Mouse (Mus musculus) embryonic fibroblast, embryonic 13.5 days (primary cell): ENCODE measurements around the gene Stard13. TPM values are rescaled to one million over a fixed set of nuclear protein-coding genes. Genes with fewer than 3 reads are reported as not detected.

Experiments used
- H3K27ac ChIP-seq: 2 replicates; pipeline ENCODE4 v1.5.1; 2012; ENCODE audit warnings: low read length, control low read depth, inconsistent platforms; ENCODE audit not compliant: insufficient read depth
- H3K4me1 ChIP-seq: 2 replicates; pipeline ENCODE4 v1.6.1; 2011; ENCODE audit warnings: low read length; ENCODE audit not compliant: control insufficient read depth, insufficient read depth
- H3K4me3 ChIP-seq: 2 replicates; pipeline ENCODE4 v1.5.1; 2011; ENCODE audit warnings: mild to moderate bottlenecking, control low read depth, low read length; ENCODE audit not compliant: insufficient read depth
- CTCF ChIP-seq: IDR thresholded peaks from 2 replicates; pipeline ENCODE4 v1.5.1; 2011; ENCODE audit warnings: mild to moderate bottlenecking, control low read depth, low read length, moderate library complexity, borderline replicate concordance; ENCODE audit not compliant: insufficient read depth
- POLR2A ChIP-seq: IDR thresholded peaks from 2 replicates; pipeline ENCODE4 v1.6.1; 2011; ENCODE audit warnings: low read depth, mild to moderate bottlenecking, control low read depth, low read length, moderate library complexity
- polyA plus RNA-seq: library from polyadenylated mRNA; stranded (reverse); fragments of >200 nt; gene quantifications from 2 replicates; pipeline ENCODE4 v1.2.4, GENCODE M21; 2011; ENCODE audit warnings: low read depth; ENCODE audit not compliant: missing spikeins, insufficient read length

Gene Stard13
- polyA plus RNA-seq, 1 experiment = 19.1 TPM

DNA sequence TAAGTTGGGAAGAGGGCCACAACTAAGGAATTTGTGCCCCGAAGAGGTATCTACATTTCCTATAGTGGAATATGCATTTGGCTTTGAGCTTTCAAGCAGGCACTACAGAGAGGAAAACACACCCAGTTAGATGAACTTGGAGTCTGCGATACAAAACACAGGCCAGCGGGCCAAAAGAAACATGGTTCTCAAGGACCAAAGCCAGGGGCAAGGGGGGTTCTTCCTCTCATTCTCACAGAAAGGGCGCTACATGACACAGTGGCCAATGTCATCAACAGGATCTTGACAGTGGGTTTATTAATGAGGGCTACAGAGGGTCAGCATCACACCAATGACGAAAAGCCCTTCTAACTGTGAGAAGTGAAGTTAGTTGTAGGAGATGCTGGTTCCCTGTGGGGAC lies 175.9 kb downstream of the Stard13 start:
- H3K4me3 ChIP-seq = no peak overlapping the region
- TF ChIP-seq CTCF (no peak), POLR2A (no peak)
- peaks cover 12% of the 10 kb centered on the region for H3K4me1 ChIP-seq
- no peak overlapping the region for H3K27ac ChIP-seq

DNA sequence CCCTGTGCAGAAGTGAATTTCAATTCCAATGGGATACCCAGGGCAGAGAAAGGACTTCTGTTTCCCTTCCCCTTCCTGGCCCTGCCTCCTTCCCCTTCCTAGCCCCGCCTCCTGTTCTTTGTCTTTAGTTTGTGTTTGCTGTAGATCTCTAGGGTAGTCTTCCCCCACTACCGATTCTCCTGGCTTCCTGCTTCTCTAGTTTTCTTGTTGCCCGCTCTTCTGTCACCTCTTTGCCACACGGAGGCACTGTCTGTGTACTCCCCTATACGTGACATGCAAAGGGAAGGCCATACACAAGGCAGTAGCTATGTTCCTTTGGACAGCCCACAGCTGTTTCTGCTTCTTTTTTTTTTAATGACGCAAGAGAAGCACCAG lies 176.7 kb downstream of the Stard13 start:
- Histone ChIP-seq H3K4me3 (no peak overlapping the region), H3K4me1 (peaks cover 12% of the 10 kb centered on the region), H3K27ac (no peak overlapping the region)
- no peak for TF ChIP-seq POLR2A
- TF ChIP-seq CTCF = no peak; the same call in 1 of the 2 replicates

DNA sequence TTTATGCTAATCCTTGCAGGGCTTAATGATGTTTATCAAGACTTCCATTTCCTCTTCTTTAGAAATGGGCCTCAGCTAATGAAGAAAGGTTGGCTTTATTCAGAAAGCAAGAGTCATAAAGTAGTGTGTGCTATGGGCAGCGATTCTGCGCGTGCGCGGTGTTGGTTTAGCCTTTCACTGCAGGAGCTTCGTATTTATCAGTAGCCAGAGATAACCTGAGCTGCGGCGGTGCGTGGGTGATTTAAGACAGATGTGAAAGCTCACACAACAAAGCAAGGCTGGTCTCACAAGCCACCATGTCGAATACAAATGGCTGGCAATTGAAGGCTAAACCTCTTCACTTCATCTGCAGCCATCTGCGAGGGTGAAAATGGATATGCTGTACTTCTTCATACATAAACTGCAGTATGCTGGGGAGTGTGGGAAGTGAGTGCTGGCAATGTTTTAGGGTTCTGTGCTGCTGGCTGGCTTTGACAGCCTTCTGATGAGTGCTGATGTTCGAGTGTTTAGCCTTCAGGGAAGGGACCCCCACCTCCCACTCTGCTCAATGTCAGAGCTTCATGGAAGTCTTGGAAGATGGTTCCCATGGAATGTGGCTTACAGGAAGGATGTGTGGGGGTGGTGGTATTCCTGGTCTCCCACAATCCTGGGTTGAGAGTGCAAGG lies 177.2 kb downstream of the Stard13 start:
- no peak for TF ChIP-seq CTCF
- TF ChIP-seq POLR2A = no peak
- H3K4me1 ChIP-seq = peaks cover 12% of the 10 kb centered on the region
- no peak overlapping the region for H3K4me3 ChIP-seq
- H3K27ac ChIP-seq = no peak overlapping the region

DNA sequence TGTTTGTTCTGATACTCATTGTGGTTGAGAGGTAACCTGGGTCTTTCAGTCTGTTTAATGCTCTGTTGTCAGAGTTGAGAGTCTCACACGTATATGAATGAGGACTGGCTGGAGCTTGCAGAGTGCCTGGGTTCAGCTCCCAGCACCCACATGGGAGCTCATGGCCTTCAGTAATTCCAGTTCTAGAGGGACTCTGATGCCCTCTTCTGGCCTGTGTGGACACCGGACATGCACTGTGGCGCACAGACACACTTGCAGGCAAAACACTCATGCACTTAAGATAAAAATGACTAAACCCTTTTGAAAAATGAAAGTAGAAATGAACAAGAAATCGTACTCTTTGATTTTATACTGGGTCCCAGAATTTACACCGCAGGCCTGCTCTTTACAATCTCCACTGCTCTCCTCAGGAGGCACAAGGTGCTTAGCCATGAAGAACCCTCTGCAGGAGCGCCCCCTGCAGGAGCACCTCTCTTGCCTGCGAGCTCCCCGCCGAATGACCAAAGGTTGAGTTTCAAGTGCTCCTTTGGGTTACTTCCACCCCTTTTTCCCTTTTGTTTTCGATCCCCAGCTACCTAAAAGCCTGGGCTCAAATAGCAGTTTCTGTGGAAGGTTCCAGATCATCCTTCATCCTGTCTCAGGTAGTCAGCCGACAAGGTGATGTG lies 178.1 kb downstream of the Stard13 start:
- H3K4me1 ChIP-seq = peaks cover 10% of the 10 kb centered on the region
- no peak for TF ChIP-seq CTCF
- TF ChIP-seq POLR2A = no peak
- H3K27ac ChIP-seq = peak overlapping the region; percentile 74; the same call in 1 of the 2 replicates

DNA sequence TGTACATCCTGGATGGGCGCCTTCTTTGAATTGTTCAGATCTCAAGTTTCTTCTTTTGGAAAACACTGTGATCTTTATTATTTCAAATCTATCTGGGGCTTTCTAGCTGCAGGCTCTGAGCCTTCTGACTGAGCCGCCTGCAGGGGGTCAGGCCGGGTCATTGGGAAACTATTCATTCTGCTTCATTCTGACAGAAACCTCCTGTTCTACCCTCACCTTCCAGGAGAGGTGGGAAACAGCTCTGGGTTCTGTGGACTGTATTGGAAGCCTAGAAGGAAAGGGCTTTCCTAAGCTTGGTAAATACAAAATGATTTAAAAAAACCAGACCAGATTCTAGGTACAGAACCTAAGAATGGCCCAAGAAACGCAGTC lies 178.9 kb downstream of the Stard13 start:
- Histone ChIP-seq H3K27ac (peak overlapping the region; percentile 74), H3K4me3 (no peak overlapping the region), H3K4me1 (peaks cover 5% of the 10 kb centered on the region)
- TF ChIP-seq CTCF (no peak), POLR2A (no peak)

More for the DNA sequence above, 178.1 kb downstream of the Stard13 start:
- H3K4me3 ChIP-seq = no peak overlapping the region

DNA sequence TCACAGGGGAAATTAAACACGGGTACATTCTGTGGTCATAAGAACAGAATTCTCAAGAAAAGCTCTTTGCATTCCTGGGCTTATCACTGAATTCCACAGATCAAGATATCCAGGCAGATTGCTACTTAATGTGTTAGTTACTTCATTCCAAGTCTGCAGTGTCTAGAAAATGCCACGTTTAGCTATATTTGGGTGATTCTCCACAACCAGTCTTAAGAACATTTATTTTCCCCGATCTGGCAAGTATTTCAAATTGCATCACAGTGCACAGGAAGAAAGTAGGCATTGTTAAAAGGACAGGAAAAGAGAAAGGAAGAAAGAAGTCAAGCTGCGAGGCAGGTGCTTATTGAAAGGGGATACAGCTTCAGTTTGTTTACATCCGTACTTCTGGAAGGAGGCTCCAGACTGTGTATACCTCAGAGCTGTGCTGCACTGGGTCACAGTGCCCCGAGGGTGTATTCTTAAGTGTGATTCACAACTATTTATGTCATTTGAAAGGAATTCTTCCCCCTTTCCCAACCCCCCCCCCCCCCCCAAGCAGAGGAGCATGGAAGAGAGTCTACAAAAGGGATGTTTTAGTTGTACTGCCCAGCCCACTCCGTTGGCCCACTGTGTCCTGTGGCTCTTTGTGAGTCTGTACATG lies 179.4 kb downstream of the Stard13 start:
- no peak for TF ChIP-seq POLR2A
- TF ChIP-seq CTCF = no peak
- Histone ChIP-seq H3K27ac (peak overlapping the region; percentile 74), H3K4me1 (peaks cover 5% of the 10 kb centered on the region), H3K4me3 (no peak overlapping the region)

DNA sequence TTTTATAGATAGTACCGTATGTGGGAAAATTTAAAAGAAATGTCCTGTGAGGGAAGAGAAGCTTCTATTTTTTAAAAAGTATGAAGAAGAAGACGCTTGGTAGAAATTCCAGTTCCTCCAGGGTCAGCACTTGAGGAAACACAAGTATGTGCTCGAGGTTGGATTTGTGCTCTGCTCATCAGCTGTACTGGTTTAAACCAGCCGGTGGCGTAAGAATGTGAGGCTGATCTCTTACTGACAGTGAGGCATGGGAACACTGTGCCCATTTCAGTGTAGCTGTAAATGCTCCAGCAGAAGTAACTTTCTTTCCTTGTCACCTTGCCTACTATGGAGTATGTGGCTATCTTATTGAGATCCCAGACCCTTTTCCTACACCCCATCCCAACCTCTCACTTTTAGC lies 180.4 kb downstream of the Stard13 start:
- H3K4me1 ChIP-seq = peaks cover 5% of the 10 kb centered on the region
- no peak overlapping the region for H3K4me3 ChIP-seq
- TF ChIP-seq POLR2A = no peak
- TF ChIP-seq CTCF = no peak
- peak overlapping the region; percentile 72 for H3K27ac ChIP-seq

DNA sequence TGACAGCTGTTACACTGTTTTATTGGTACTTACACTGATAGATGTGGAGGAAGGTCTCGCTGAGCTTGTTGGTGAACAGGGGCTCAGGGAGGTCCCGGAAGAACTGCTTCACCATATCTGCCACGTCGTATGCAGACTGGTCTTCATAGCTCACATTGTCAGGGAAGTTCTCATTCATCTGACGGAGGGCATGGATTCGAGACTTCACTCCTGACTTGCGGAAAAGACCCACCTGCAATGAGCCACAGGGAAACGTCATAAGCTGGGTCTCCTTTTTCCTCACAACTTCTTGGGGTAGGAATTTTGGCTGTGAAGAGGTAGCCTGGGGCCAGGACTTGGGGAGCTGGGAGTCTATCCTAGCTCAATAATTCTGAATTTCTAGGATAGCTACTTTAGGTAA lies 181.3 kb downstream of the Stard13 start:
- TF ChIP-seq CTCF (no peak), POLR2A (no peak)
- Histone ChIP-seq H3K27ac (no peak overlapping the region), H3K4me3 (no peak overlapping the region), H3K4me1 (peaks cover 11% of the 10 kb centered on the region)

DNA sequence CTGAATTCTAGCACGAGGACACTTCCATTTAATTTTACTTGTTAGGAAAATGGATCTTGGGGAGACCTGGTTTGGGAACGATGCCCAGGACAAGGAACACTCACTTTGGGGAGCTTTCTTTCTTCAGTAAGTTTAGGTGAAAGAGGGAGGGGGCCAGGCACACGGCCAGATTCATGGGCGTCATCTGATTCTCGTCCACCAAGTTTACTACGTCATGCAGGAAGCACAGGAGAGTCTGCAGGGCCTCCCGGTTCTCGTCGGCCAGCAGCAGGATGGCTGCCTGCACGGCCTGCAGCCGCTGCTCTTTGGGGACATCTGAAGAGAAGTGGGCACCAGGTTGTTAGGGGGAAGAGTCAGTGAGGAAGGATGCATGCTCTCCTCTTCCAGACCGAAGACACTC lies 186.1 kb downstream of the Stard13 start:
- Histone ChIP-seq H3K4me1 (peaks cover 9% of the 10 kb centered on the region; the same call in 1 of the 2 replicates), H3K27ac (peak overlapping the region; percentile 48), H3K4me3 (no peak overlapping the region)
- TF ChIP-seq POLR2A = no peak
- TF ChIP-seq CTCF = no peak

DNA sequence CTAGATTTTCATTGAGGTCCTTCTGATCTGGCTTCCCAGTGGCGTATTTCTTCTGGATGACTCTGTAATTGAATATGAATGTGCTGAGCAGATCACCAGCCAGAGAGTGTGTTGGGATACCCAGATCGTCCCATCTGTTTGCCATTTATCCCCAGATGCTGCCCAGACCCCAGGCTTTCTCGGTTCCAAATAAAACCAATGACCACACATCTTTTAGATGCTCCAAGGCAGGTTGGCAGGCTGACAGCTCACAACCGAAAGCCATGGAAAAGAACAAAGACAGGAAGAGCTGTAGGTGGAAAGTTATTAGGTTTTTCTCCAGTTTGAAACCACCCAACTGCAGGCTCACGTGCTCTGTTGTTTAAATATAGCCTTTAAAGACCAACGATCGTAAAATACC lies 186.7 kb downstream of the Stard13 start:
- Histone ChIP-seq H3K27ac (peak overlapping the region; percentile 48; the same call in 1 of the 2 replicates), H3K4me1 (peaks cover 9% of the 10 kb centered on the region; the same call in 1 of the 2 replicates), H3K4me3 (no peak overlapping the region)
- no peak for TF ChIP-seq POLR2A
- no peak for TF ChIP-seq CTCF
